Mouse (Mus musculus) frontal cortex, postnatal 14 days (tissue): ENCODE measurements at regions not wholly inside any gene's neighbourhood (a gene's known extent, or its start where the extent isn't known, plus 50 kb on each side); places are given as distances from the start of the nearest gene placed in this dataset.

Source experiments
- DNase-seq, 2 experiments: peaks; one replicate each; pipeline ENCODE4 v3.0.0; 2022; ENCODE audit warnings: low spot score in 2 of 2

- no peak for DNase-seq
Observed at GRCm38 (mm10) chr14:24770015-24770977, 283.4 kb downstream of the Rps24 start.

- no peak for DNase-seq
Observed at GRCm38 (mm10) chr14:24771663-24772062, 284.7 kb downstream of the Rps24 start.

GRCm38 (mm10) chr14:24772129-24772528 is 285.2 kb downstream of the Rps24 start:
- no peak for DNase-seq

GRCm38 (mm10) chr14:24778748-24779630 is 292.1 kb downstream of the Rps24 start:
- peak; percentile 76 to 83 for DNase-seq

- DNase-seq, result no peak
Observed at GRCm38 (mm10) chr14:24781674-24782073, 294.7 kb downstream of the Rps24 start.

GRCm38 (mm10) chr14:24783889-24784288 is 297.0 kb downstream of the Rps24 start:
- peak in 1 of 2 experiments; percentile 44 for DNase-seq

GRCm38 (mm10) chr14:24785452-24785851 is 298.5 kb downstream of the Rps24 start:
- no peak for DNase-seq

GRCm38 (mm10) chr14:24793375-24794285 is 306.7 kb downstream of the Rps24 start:
- no peak for DNase-seq

GRCm38 (mm10) chr14:24794359-24794845 is 307.5 kb downstream of the Rps24 start:
- DNase-seq, result no peak

- DNase-seq, result no peak
Observed at GRCm38 (mm10) chr14:24797494-24797893, 310.6 kb downstream of the Rps24 start.

GRCm38 (mm10) chr14:24798066-24798465 is 311.1 kb downstream of the Rps24 start:
- no peak for DNase-seq

- no peak for DNase-seq
Observed at GRCm38 (mm10) chr14:24803001-24803655, 316.2 kb downstream of the Rps24 start.

- DNase-seq, result no peak
Observed at GRCm38 (mm10) chr14:24807061-24807460, 320.1 kb downstream of the Rps24 start.

GRCm38 (mm10) chr14:24822876-24823567 is 336.1 kb downstream of the Rps24 start:
- no peak for DNase-seq

GRCm38 (mm10) chr14:24824351-24824750 is 337.4 kb downstream of the Rps24 start:
- no peak for DNase-seq

GRCm38 (mm10) chr14:24825722-24826386 is 338.9 kb downstream of the Rps24 start:
- no peak for DNase-seq

- DNase-seq, result no peak
Observed at GRCm38 (mm10) chr14:24826471-24827337, 339.8 kb downstream of the Rps24 start.

GRCm38 (mm10) chr14:24827381-24828031 is 340.6 kb downstream of the Rps24 start:
- DNase-seq, result no peak
